Mouse (Mus musculus) midbrain, embryonic 13.5 days (tissue): ENCODE results near the gene Gramd1b. TPM values are rescaled to one million over a fixed set of nuclear protein-coding genes. Genes with fewer than 3 reads are reported as not detected.
A peak's percentile ranks its signal among the peaks of the same experiment; 100 is the strongest.

Experiments used
- ATAC-seq: fragments of 200-750 bp; cut with Nextera tagmentation; 2 replicates; pipeline ENCODE4 v1.8.0; 2017; ENCODE audit warnings: mild to moderate bottlenecking, moderate TSS enrichment, moderate library complexity
- H3K27ac ChIP-seq: fragments of 300-500 bp; sonication (generic); 2 replicates; pipeline ENCODE4 v1.5.1; 2015; ENCODE audit warnings: inconsistent platforms, mild to moderate bottlenecking, moderate library complexity
- H3K27me3 ChIP-seq: fragments of 300-500 bp; sonication (generic); 2 replicates; pipeline ENCODE4 v1.6.1; 2015; ENCODE audit warnings: mild to moderate bottlenecking, inconsistent platforms
- H3K36me3 ChIP-seq: fragments of 300-500 bp; sonication (generic); 2 replicates; pipeline ENCODE4 v1.6.1; 2015; ENCODE audit warnings: mild to moderate bottlenecking, inconsistent platforms
- H3K4me1 ChIP-seq: fragments of 300-500 bp; sonication (generic); replicated peaks from 2 replicates; pipeline ENCODE4 v1.6.1; 2015; ENCODE audit warnings: inconsistent platforms
- H3K4me2 ChIP-seq: fragments of 300-500 bp; sonication (generic); replicated peaks from 2 replicates; pipeline ENCODE4 v1.6.1; 2015; ENCODE audit warnings: moderate library complexity, mild to moderate bottlenecking, inconsistent platforms
- H3K4me3 ChIP-seq: fragments of 300-500 bp; sonication (generic); replicated peaks from 2 replicates; pipeline ENCODE4 v1.5.1; 2015; ENCODE audit warnings: mild to moderate bottlenecking, inconsistent platforms
- H3K9ac ChIP-seq: fragments of 300-500 bp; sonication (generic); replicated peaks from 2 replicates; pipeline ENCODE4 v1.6.1; 2015; ENCODE audit warnings: mild to moderate bottlenecking, inconsistent platforms
- H3K9me3 ChIP-seq: fragments of 300-500 bp; sonication (generic); 2 replicates; pipeline ENCODE4 v1.6.1; 2016; ENCODE audit warnings: mild to moderate bottlenecking, inconsistent platforms
- WGBS: fragments of 180-500 bp; shearing (Covaris S2); methylation state at CpG from one replicate; pipeline ENCODE4 v1.1.7; 2015; 5-methylcytosine and 5-hydroxymethylcytosine counted together
- polyA plus RNA-seq: library from polyadenylated mRNA; unstranded; fragments of >200 nt; fragmentation: Nextera tagmentation; extraction: Ambion mirVana; gene quantifications from 2 replicates; pipeline ENCODE4 v1.2.1, GENCODE M21; 2015

Gene Gramd1b
- polyA plus RNA-seq, 1 experiment from 2014 or later, result 8.1 TPM

- Histone ChIP-seq H3K9ac (no peak overlapping the region), H3K9me3 (no peaks in the 10 kb centered on the region), H3K27me3 (no peaks in the 10 kb centered on the region), H3K4me3 (no peak overlapping the region), H3K4me2 (no peak overlapping the region), H3K36me3 (peaks cover 21% of the 10 kb centered on the region; the same call in 1 of the 2 replicates), H3K4me1 (peaks cover 15% of the 10 kb centered on the region), H3K27ac (no peak overlapping the region)
- WGBS, result 88% methylated on average over 31 of the region's 31 CpGs
- no peak for ATAC-seq
Observed at GRCm38 (mm10) chr9:40332731-40333648, 198.2 kb downstream of the Gramd1b start.

GRCm38 (mm10) chr9:40332326-40332725 is 198.9 kb downstream of the Gramd1b start:
- H3K4me2 ChIP-seq, result no peak overlapping the region

GRCm38 (mm10) chr9:40331411-40332286 is 199.5 kb downstream of the Gramd1b start:
- 93% methylated on average over 15 of the region's 15 CpGs for WGBS
- H3K4me1 ChIP-seq, result peaks cover 6% of the 10 kb centered on the region
- no peak overlapping the region for H3K9ac ChIP-seq
- H3K4me2 ChIP-seq, result no peak overlapping the region
- H3K36me3 ChIP-seq, result peaks cover 32% of the 10 kb centered on the region
- no peak for ATAC-seq
- H3K27me3 ChIP-seq, result no peaks in the 10 kb centered on the region
- no peaks in the 10 kb centered on the region for H3K9me3 ChIP-seq
- H3K27ac ChIP-seq, result no peak overlapping the region
- no peak overlapping the region for H3K4me3 ChIP-seq

More at GRCm38 (mm10) chr9:40332326-40332725, 198.9 kb downstream of the Gramd1b start:
- Histone ChIP-seq H3K4me1 (peaks cover 13% of the 10 kb centered on the region), H3K27me3 (no peaks in the 10 kb centered on the region), H3K4me3 (no peak overlapping the region), H3K9me3 (no peaks in the 10 kb centered on the region), H3K36me3 (peaks cover 27% of the 10 kb centered on the region; the same call in 1 of the 2 replicates), H3K9ac (no peak overlapping the region), H3K27ac (no peak overlapping the region)
- no peak for ATAC-seq
- WGBS, result 86% methylated on average over 4 of the region's 4 CpGs

- no peaks in the 10 kb centered on the region for H3K27me3 ChIP-seq
- no peaks in the 10 kb centered on the region for H3K9me3 ChIP-seq
- no peak overlapping the region for H3K27ac ChIP-seq
- ATAC-seq, result peak; percentile 92
- H3K4me2 ChIP-seq, result no peak overlapping the region
- H3K9ac ChIP-seq, result no peak overlapping the region
- WGBS, result 59% methylated on average over 19 of the region's 19 CpGs
- no peak overlapping the region for H3K4me3 ChIP-seq
- H3K4me1 ChIP-seq, result 0 out of 2 replicates have a peak, but pooled peaks cover 3% of the 10 kb centered on the region
- H3K36me3 ChIP-seq, result peaks cover 38% of the 10 kb centered on the region
Observed at GRCm38 (mm10) chr9:40330609-40331382, 200.4 kb downstream of the Gramd1b start.

- H3K4me2 ChIP-seq, result no peak overlapping the region
- 67% methylated on average over 7 of the region's 7 CpGs for WGBS
- H3K36me3 ChIP-seq, result peaks cover 37% of the 10 kb centered on the region
- H3K9ac ChIP-seq, result no peak overlapping the region
- H3K9me3 ChIP-seq, result no peaks in the 10 kb centered on the region
- 0 out of 2 replicates have a peak, but pooled peaks cover 3% of the 10 kb centered on the region for H3K4me1 ChIP-seq
- no peak for ATAC-seq
- no peak overlapping the region for H3K4me3 ChIP-seq
- no peaks in the 10 kb centered on the region for H3K27me3 ChIP-seq
- H3K27ac ChIP-seq, result no peak overlapping the region
Observed at GRCm38 (mm10) chr9:40326260-40326915, 204.8 kb downstream of the Gramd1b start.

GRCm38 (mm10) chr9:40324826-40325225 is 206.4 kb downstream of the Gramd1b start:
- no peak overlapping the region for H3K4me3 ChIP-seq
- 92% methylated on average over 6 of the region's 6 CpGs for WGBS
- H3K9me3 ChIP-seq, result no peaks in the 10 kb centered on the region

GRCm38 (mm10) chr9:40324232-40324792 is 206.9 kb downstream of the Gramd1b start:
- Histone ChIP-seq H3K27ac (no peak overlapping the region), H3K9ac (no peak overlapping the region), H3K9me3 (no peaks in the 10 kb centered on the region), H3K4me1 (no peaks in the 10 kb centered on the region), H3K36me3 (peaks cover 32% of the 10 kb centered on the region), H3K27me3 (no peaks in the 10 kb centered on the region), H3K4me2 (no peak overlapping the region), H3K4me3 (no peak overlapping the region)
- no peak for ATAC-seq
- 89% methylated on average over 4 of the region's 4 CpGs for WGBS

More at GRCm38 (mm10) chr9:40324826-40325225, 206.4 kb downstream of the Gramd1b start:
- ATAC-seq, result no peak
- H3K36me3 ChIP-seq, result peaks cover 32% of the 10 kb centered on the region
- no peak overlapping the region for H3K27ac ChIP-seq
- H3K4me2 ChIP-seq, result no peak overlapping the region
- H3K4me1 ChIP-seq, result no peaks in the 10 kb centered on the region
- no peak overlapping the region for H3K9ac ChIP-seq
- H3K27me3 ChIP-seq, result no peaks in the 10 kb centered on the region

GRCm38 (mm10) chr9:40323773-40324172 is 207.4 kb downstream of the Gramd1b start:
- H3K36me3 ChIP-seq, result peaks cover 32% of the 10 kb centered on the region

GRCm38 (mm10) chr9:40323171-40323570 is 208.0 kb downstream of the Gramd1b start:
- Histone ChIP-seq H3K4me1 (no peaks in the 10 kb centered on the region), H3K27me3 (no peaks in the 10 kb centered on the region), H3K9me3 (no peaks in the 10 kb centered on the region), H3K36me3 (peaks cover 28% of the 10 kb centered on the region), H3K4me2 (no peak overlapping the region), H3K4me3 (no peak overlapping the region), H3K27ac (no peak overlapping the region), H3K9ac (no peak overlapping the region)
- WGBS, result 94% methylated on average over 5 of the region's 5 CpGs
- ATAC-seq, result no peak

More at GRCm38 (mm10) chr9:40323773-40324172, 207.4 kb downstream of the Gramd1b start:
- Histone ChIP-seq H3K4me3 (no peak overlapping the region), H3K4me1 (no peaks in the 10 kb centered on the region), H3K9me3 (no peaks in the 10 kb centered on the region), H3K4me2 (no peak overlapping the region), H3K9ac (no peak overlapping the region), H3K27ac (no peak overlapping the region), H3K27me3 (no peaks in the 10 kb centered on the region)
- WGBS, result 84% methylated on average over 6 of the region's 6 CpGs
- no peak for ATAC-seq

- H3K36me3 ChIP-seq, result peaks cover 24% of the 10 kb centered on the region
- H3K4me2 ChIP-seq, result no peak overlapping the region
- no peak for ATAC-seq
- H3K4me1 ChIP-seq, result no peaks in the 10 kb centered on the region
- H3K27me3 ChIP-seq, result no peaks in the 10 kb centered on the region
- H3K27ac ChIP-seq, result no peak overlapping the region
- H3K4me3 ChIP-seq, result no peak overlapping the region
- no peaks in the 10 kb centered on the region for H3K9me3 ChIP-seq
- H3K9ac ChIP-seq, result no peak overlapping the region
- 97% methylated on average over 3 of the region's 3 CpGs for WGBS
Observed at GRCm38 (mm10) chr9:40322372-40322771, 208.8 kb downstream of the Gramd1b start.

- Histone ChIP-seq H3K36me3 (peaks cover 26% of the 10 kb centered on the region), H3K27me3 (no peaks in the 10 kb centered on the region), H3K4me2 (no peak overlapping the region), H3K4me3 (no peak overlapping the region), H3K27ac (no peak overlapping the region), H3K9me3 (no peaks in the 10 kb centered on the region), H3K9ac (no peak overlapping the region), H3K4me1 (no peaks in the 10 kb centered on the region)
- no peak for ATAC-seq
- 87% methylated on average over 3 of the region's 3 CpGs for WGBS
Observed at GRCm38 (mm10) chr9:40321668-40322003, 209.5 kb downstream of the Gramd1b start.
